Mouse (Mus musculus): Measurements from ENCODE around the gene Aatf.
"Not testable (repeated sequence)": the region's sequence is repeated elsewhere in the genome, so short reads cannot be mapped to it uniquely, and the experiment has no call there.

Aatf gene

DNA sequence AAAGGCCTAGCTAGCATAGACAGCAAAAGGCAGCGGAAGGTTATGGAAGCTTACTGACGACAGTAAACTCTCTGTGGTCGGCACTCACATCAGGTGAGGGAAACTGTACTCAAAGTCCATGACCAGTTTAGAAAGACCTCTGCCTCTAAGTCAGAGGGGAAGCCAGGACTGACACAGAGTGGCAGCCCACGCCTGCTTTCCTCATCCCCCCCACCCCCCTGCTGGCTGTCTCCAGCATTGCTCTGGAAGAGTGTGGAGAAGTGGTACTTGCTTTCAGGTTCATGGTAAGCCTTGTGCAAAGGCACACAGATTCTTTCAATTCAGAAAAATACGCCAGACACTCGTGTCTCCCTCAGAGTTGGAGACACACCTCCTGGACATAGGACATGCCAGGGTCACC lies 78.4 kb downstream of the Aatf start:
- no peak for DNase-seq (ENCODE audit: low read depth)

DNA sequence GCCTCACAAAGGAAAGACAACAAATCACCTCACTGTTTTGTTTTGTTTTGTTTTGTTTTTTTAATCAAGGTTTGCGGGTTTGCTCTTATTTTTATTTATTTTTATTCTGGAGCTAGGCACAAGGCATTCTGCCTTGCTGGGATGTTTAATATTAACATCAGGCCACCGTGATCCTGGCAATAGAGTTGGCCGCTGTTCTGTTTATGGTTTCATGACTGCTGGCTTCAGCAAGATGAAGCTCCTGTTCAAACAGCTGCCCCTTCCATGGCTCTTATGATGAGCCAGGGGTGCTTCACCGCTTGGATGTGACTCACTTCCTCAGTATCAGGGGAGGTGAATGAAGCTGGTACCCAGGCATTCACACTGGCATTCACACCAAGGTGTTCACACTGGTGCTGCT lies 83.0 kb downstream of the Aatf start:
- DNase-seq (ENCODE audit: low read depth), result no peak

DNA sequence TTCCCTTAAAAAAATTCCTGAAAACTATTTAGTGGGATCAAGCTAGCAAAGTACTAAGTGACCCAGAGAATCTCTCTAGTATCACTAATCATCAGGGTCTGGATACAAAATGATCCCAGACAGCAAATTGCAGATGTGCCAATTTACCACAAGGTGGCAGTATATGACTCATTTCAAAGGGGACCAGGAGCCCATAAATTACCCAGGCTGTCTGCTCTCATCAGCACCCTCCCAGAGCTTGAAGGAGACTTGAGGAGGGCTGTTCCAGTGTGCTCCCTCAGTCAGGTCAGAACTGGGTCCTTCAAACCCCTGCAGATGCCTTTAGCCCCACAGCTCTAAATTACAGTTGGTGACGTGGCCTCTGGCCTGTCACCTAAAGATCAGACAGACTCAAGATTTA lies 83.7 kb downstream of the Aatf start:
- peak; percentile 28 for DNase-seq (ENCODE audit: low read depth)

DNA sequence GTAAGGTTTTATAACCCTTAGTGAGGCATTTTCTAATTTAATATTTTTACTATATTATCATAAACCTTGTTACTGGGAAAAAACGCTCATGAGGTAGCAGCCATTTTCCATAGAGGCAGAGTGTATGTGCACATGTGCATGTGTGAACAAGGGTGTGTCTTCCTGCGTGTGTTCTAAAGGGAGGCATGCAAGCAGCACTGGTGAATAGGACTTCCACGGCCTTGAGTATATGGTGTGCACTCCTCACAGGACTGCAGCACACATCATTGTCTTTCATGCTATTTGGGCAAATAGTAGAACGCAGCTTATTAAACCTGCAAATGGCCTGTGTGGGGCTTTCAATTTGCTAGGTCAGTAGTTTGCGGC lies 86.7 kb downstream of the Aatf start:
- no peak for DNase-seq (ENCODE audit: low read depth)

DNA sequence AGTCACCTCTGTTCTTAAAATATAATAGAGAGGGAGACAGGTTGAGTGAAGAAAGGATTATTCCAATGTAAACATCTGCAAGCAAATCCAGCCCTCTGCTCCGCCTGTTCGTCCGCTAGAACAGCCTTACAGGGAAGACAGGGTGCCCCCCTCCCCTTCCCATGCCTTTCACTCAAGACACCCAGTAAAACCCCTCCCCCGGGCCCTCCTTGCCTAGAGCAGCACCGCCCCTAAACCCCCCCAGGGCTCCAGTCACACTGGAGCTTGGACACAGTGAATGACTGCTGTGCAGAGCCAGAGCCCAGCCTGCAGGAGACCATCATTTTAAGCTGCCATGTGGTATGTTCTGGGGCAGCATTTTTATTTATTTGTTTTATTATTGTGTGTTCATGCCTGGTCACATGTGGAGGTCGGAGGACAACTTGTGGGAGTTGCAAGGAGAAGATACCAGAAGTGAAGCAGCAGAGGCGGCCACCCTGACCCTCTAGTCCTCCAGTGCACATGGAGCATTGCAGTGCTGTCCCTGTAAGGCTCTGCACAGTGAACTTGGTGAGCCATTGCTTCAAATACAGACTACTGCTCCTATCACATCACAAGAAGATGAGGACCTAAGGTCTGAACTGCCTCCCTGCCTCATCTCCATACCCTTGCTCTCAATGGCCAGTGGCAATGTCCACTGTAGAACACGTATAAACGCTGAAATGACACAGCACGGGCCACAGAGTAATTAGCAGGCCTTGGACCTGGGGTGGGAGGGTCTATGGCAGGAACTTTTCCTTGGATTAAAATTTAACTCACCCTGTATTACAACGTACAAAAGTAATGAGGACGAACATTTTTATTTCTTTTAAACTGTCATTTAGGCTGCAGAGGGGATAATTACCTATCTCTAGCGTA lies 87.3 kb downstream of the Aatf start:
- DNase-seq (ENCODE audit: low read depth), result no peak

GRCm38 (mm10) chr11:84420779-84421178 lies 92.5 kb downstream of the Aatf start:
- no peak for DNase-seq (ENCODE audit: low read depth)

GRCm38 (mm10) chr11:84413111-84413510 lies 100.2 kb downstream of the Aatf start:
- no peak for DNase-seq (ENCODE audit: low read depth)

DNA sequence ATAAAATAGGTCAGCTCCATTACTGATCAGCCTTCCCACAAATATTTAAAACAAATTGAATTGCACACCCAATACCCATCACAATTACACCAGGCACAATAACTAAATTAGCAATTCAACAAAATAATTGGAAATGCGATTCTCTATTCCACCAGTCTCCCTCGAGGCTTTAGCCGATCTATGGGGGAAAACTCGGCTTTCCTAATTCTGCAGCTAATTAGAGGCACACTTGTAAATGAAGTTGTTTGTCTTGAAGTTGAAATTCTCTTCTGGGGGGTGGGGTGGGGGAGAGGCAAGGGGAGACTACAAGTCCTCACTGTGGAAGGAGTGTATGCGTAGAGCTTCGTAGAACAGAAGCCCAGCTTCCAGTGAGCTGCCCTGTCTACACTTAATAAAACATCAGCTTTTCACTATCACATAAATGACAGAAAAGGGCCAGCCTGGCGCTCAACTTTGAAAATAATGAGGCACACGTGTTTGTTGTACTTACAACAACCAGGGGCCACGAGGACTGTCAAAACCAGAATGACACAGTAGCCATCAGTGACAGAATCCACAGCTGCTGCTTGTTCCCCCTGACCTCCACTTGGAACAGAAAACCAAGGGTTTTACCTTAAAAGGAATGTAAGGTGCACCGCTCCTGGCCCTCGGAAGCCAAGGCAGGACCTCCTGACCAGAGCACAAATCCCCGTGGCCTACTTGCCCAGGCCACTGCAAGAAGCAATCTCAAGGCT lies 101.0 kb downstream of the Aatf start:
- DNase-seq (ENCODE audit: low read depth), result no peak

DNA sequence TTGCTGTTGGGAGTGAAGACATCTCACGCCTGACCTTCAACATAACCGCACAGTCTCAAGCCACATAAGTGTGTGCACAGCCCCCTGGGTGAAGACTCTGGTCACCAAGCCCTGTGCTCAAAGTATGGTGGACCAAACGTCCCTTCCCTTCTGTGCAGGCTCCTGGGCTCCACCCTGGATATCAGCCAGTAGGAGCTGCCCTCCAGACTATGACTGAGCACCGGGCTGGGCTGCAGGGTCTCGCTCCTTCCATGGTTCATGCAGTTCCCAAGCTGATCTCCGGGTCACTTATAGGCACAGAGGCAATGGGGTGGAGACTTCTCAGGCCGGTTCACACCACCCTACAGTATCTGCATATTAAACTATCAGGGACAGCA lies 101.7 kb downstream of the Aatf start:
- DNase-seq (ENCODE audit: low read depth), result no peak

DNA sequence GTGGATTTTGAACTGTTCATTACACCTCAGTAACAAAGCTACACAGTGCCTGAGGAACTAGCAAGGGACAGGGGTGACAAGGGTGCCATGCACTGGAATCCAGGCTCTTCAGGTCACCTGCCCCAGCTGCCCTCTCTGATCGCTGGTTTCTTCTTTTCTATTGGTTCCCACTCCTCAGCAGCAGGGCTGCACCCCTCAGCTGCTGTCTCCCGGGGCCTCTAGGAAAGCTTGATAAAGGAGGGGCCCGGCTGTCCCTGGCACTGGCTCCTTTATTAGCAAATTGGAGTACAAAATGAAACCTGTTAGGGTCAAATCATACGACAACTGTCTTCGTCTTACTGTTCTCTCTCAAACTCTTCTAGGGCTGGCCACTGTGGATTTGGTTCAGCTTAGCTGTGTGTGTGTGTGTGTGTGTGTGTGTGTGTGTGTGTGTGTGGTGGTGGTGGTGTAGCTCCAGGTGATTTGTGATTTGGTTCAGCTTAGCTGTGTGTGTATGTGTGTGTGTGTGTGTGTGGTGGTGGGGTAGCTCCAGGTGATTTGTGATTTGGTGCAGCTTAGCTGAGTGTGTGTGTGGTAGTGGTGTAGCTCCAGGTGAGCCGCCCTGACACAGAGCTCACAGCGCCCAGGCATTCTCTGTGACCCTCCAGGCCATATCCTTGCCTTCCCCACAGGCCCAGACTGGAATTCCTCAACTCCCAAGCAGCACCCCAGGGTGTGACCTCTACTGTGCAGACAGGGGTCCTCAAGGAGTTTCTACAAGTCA lies 102.3 kb downstream of the Aatf start:
- no peak for DNase-seq (ENCODE audit: low read depth)

- DNase-seq (ENCODE audit: low read depth), result no peak
Observed at GRCm38 (mm10) chr11:84410383-84410782, 102.9 kb downstream of the Aatf start.

- DNase-seq (ENCODE audit: low read depth), result no peak
Observed at GRCm38 (mm10) chr11:84406733-84407132, 106.6 kb downstream of the Aatf start.

DNA sequence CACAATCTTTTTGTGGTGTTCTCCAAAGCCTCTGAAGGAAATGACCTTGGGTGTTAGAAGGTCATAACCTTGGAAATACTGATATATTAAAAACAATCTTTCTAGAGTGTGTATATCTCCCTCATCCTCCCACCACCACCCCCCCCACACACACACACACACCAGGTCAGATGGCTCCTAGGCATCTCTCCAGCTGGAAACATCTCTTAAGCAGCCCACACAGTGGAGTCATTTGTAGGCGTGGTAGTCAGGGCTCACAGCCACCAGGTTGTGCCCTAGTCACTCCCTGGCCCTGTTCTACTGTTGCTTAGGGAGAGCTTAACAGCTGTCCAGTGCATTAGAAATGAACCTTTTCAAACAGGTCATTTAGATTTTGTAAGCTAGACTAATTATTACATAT lies 118.3 kb downstream of the Aatf start:
- no peak for DNase-seq (ENCODE audit: low read depth)

- DNase-seq (ENCODE audit: low read depth), result no peak
Observed at GRCm38 (mm10) chr11:84393571-84393970, 119.8 kb downstream of the Aatf start.

DNA sequence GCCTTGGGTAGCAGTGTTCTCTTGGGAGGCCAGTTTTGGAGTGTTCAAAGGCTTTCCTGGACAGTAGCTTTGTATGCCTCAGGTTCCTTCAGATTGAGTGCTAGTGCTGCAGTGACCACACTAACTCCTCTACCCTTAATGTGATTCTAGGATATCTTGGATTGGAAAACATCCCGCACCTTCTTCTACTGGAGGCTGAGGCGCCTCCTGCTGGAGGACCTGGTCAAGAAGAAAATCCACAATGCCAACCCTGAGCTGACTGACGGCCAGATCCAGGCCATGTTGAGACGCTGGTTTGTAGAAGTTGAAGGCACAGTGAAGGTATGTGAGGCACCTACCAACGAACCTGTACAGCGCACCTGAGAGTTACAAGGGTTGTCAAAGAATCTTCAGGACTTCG lies 121.3 kb downstream of the Aatf start:
- DNase-seq (ENCODE audit: low read depth), result not testable (repeated sequence)

GRCm38 (mm10) chr11:84391126-84391525 lies 122.2 kb downstream of the Aatf start:
- DNase-seq (ENCODE audit: low read depth), result no peak

- DNase-seq (ENCODE audit: low read depth), result no peak
Observed at GRCm38 (mm10) chr11:84389332-84389731, 124.0 kb downstream of the Aatf start.

DNA sequence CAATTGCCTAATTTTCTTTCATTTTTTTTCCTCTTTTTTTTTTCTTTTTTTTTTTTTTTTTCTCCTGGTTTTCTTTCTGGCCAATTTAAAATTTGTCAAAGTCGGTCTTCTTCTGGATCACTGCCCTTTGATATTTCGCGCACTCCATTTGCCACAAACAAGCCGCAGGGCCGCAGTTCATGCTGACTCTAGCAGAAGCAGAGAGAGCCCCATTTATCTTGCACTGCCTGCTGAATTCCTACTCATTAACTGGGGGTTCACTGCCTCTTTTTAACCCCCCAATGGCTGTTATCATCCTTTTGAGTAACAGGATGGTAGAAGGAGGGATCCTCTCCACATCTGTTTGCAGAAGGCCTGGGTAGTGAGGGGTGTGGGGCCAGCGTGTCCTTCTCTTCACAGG lies 129.4 kb downstream of the Aatf start:
- no peak for DNase-seq (ENCODE audit: low read depth)

DNA sequence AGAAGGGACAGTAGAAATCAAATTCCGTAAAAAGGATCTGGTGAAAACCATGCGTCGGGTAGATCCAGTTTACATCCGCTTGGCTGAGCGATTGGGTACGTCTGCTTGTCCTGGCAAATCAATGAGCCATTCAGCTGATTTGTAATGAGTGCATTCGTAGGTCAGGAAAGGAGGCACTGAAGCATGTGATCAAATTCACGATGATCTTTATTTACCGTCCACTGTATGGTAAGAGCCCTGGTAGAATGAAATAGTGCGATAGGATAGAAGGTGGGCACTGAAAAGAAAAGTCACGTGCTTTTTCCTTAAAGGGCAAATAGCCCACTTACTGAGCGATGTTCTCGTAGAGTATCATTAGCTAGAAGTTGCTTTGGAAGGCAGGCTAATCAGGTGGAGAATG lies 130.9 kb downstream of the Aatf start:
- DNase-seq (ENCODE audit: low read depth), result no peak

DNA sequence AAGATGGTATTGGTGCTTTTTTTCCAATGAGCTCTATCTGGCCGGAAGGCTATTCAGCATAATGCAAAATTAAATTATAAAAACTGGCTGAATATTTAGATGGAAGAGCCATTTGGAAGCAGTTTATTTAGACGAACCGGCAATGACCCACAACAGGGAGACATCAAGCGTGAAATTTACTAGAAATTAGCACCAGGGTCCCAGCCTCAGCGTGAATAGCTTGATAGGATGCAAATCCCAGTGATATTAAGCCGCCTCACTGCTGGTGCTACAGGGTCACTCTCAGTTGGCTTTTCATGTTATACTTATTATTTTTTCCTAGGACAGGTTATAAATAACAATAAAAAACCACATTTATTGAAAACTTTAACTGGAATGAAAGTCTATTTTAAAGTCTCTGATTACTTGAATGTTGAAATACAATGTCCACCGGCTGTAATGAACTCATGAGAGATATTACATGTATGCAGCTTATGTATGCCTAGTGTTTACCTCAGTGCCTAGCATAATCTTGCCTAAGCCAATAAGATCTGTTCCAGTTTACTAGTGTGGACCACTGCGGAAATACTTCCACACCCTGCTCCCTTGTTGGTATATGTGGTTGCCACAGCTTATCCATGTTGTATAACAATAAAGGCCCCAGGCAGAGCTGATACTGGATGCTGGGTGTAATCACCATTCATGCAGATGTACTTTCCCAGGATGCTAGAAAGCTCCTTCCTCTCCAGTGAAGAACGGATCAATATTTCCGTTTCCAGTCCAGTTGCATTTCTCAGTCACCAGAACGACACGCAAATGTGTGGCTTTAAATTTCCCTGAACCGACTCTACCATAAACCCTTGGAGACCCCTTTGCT lies 136.6 kb downstream of the Aatf start:
- DNase-seq (ENCODE audit: low read depth), result no peak

- DNase-seq (ENCODE audit: low read depth), result no peak
Observed at GRCm38 (mm10) chr11:84375951-84376496, 137.3 kb downstream of the Aatf start.

DNA sequence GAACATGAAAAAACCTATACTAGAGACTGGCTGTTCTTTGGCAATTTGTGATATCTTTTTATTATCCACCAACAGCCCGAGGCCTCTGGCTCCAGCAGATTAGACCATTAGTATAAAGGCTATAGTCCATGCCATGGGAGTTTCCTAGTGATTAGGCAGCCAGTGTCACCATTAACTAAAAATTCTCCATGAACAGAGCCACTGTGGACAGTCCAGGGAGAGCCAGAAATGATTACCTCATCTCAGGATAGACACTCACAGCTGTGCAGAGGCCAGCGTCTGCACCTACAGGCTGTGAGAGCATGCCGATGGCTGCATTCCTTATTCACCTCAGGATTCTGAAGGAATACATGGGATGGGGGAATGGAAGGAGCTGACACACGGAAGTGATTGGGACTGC lies 140.2 kb downstream of the Aatf start:
- no peak for DNase-seq (ENCODE audit: low read depth)
